Mouse (Mus musculus): Measurements from ENCODE around the gene Ppp1r14a.

Gene Ppp1r14a

DNA sequence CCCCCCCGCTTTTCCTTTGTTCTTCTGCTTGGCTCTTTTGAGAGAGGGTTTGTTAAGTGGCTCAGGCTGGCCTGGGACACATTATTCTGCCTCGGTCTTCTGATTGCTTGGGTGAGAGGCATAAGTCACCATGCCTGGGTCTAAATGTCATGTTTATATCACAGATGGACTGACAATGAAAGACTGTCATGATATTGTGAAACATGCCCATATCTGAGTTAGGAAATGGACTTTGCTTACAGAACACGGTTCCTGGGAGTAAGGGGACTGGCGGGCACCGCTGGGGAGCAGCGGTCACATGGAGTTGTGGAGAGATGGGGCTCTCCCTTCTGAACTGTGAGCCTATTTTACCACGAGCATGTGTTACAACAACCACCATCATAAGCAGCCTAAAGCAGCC lies 45.0 kb downstream of the Ppp1r14a start:
- DNase-seq (ENCODE audit: low spot score in 2 of 2) = no peak

DNA sequence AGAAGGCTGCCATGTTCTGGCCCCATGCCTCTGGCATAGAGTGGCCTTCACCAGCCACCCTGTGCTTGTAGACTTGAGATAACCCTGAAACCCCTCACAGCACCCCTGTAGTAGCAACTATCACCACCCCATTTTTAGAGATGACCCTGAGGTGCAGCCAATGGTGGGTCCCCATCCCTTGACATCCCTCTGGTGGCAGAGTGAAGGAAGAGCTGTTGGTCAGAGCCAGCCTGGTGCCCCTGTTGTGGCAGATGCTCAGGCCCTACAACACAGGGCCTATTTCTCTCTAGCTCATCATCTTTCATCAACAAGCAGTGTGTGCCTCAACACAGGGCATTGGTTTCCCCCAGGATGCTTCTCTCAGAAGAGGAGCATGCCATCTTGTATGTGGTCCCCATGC lies 46.2 kb downstream of the Ppp1r14a start:
- no peak for DNase-seq (ENCODE audit: low spot score in 2 of 2)

DNA sequence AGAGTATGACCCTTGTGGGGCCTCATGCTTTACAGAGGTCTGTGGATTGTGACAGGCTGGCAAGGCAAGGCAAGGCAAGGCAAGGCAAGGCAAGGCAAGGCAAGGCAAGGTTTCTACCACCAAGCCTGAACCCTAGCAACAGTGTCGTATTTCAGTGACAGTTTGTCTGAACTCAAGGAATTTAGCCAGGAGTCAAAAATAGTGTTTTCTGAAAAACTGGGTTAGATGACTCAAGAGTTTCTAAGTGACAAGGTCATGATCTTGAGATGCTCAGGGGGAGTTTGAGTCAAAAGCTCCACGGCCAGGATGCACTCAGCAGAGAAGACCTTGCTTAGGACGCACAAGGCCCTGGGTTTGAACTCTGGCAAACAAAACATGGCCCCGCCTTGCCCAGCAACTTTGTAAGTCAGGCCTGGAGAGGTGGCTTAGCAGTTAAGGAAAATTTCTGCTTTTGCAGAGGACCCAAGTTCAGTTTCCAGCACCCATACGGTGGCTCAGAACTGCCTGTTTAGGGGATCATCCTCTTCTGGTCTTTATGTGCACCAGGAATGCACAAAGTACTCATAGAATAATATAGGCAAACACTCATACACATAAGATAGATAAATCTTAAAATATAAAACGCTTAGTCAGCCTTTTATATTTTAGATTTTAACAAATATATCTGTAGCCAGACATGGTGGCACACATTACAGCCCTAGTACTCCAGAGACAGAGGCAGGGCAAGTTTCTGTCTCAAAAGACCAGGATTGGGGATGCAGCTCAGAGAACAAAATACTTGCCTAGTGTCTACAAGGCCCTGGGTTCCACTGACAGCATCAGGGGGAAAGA lies 46.9 kb downstream of the Ppp1r14a start:
- no peak for DNase-seq (ENCODE audit: low spot score in 2 of 2)

DNA sequence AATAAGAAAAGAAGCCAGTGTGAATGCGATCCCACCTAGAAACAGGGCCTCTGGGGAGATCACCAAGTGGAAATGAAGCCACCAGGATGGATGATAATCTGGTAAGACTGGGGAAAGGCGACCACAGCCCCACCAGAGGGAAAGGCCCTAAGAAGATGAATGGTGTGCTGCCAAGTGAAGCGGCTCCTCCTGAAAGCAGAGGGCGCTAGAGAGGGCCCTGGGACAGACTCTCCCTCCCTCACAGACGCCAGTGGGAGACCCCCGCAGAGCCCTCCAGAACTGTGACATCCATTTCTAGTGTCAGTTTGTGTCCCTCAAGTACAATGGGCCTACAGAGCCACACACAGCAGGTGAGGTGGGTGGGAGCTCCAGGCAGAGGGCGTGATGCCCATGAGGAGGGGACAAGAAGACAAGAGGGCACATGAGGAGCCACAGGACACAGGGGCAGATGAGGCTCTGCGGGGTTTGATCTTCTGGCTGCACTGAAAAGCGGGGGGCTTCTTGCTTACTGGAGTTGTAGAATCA lies 47.7 kb downstream of the Ppp1r14a start:
- DNase-seq (ENCODE audit: low spot score in 2 of 2) = no peak

DNA sequence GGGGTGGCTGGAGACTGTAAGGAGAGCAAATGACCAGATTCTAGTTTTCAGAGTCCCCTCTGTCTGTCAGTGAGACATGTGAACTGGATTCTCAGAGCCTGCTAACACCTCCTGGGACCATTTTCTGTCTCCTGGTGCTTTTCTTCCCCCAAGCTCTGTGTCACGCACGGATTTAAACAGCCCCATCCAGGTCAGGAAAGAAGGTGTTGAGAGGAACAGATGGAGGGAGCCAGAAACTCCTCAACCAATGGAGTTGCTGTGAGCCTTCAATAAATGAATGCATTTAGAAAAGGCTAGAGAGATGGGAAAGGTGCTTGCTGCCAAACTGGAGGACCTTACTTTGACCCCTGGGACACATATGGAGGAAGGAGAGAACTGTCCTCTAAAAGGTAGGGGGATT lies 48.7 kb downstream of the Ppp1r14a start:
- DNase-seq (ENCODE audit: low spot score in 2 of 2) = no peak

DNA sequence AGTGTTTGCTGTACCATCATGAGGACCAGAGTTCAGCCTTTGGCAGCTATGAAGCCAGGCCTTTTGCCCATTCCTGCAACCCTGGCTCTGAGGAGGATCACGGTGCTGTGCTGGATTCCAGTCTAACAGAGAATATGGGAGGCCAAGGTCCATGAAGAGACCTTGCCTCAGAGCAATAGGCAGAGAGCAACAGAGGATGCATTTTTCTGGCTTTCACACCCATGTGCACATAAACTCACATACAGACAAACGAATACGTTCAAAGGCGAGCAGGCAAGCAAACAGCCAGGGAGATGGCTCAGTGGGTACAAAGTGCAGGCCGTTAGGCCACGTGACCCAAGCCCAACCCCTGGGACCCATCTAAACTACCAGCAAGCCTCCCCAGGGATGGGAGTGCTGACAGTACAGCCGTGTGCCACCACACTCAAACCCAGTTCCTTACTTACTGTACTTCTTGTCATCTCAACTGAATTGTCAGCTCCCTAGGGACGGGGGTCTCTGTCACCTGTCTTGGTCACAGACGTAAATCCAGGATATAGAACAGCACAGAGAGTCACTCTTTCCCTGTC lies 49.3 kb downstream of the Ppp1r14a start:
- no peak for DNase-seq (ENCODE audit: low spot score in 2 of 2)

DNA sequence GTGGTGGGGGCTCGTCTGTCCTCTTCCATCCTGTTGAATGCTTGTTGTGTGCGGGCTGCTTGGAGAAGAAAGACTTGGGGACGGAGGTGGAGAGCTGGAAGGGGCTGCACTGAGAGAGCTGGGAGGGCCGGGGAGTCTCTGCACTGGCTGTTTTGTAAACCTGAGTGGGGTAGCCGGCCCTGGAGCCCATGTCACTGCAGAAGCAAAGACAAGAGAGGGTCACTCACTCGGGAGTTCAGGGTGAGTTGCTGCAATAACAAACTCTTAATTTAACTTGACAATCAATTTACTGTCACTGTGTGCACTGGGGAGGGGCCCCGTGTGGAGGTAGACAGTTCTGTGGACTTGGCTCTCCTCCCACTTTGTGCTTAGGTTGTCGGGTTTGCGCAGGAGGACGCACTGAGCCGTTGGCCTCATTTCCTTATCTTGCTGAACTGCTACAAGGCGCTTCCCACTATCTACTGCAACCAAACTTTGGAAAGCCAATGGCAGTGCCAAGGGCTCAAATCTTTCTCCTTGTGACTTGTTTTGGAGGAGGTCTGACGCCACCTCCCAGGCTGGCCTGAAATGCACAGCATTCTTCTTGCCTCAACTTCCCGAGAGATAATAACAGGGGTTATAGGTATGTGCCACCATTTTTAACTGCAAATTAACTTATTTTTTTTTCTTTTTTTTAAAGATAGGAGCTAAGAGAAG lies 50.0 kb downstream of the Ppp1r14a start:
- no peak for DNase-seq (ENCODE audit: low spot score in 2 of 2)

DNA sequence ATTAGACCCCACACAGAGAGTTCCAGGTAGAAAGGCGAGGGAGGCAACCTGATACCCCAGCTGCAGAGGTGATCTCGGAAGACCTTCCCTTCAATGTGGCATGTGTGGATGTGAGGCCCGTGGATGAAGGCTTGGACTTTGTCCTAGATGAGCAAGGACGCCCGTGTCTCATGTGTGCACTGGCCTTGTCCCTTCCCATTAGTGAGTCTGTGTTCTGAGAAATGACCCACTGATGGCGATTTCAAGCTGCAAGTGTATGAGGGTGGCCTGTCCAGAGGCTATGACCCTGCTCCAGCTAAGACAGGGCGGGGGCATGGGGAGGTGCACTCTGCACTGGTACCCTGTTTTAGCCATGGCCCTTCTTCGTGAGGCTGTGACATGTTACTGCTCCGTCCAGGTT lies 51.1 kb downstream of the Ppp1r14a start:
- no peak for DNase-seq (ENCODE audit: low spot score in 2 of 2)

DNA sequence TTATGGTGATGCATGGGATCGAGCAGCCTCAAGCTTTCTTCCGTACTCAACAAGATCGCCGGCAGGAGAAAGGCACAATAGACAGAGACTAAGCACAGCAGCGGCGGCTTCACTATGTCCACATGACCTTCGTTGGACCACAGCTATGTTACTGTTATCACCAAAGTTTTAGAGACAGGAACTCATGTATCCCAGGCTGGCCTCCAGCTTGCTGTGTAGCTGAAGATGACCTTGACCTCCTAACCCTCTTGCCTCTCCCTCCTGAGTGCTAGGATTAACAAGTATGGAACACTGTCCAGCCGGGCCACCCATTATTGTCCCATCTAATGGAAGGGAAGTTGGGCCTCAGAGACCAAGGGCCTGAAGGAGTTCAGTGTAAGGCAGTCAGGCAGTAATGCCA lies 51.7 kb downstream of the Ppp1r14a start:
- no peak for DNase-seq (ENCODE audit: low spot score in 2 of 2)

DNA sequence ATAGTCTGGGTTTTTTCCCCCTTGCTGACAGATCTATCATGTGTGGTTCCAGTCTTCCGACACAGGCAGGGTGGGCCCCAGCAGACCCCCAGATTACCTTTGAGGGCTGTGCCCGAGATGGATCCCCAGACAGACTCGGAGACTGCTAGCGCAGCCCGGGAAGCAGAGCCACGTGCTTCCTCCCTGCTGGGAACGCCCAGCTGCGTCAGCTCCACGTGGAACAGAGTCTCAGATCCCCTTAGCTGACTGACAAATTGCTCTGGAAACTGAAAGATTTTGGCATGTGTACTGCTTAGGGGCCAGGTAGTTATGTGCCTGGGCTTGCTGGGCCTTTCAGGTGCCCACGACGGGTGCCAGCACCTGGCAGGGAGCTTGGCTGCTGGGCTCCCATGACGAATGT lies 52.6 kb downstream of the Ppp1r14a start:
- DNase-seq (ENCODE audit: low spot score in 2 of 2) = no peak

DNA sequence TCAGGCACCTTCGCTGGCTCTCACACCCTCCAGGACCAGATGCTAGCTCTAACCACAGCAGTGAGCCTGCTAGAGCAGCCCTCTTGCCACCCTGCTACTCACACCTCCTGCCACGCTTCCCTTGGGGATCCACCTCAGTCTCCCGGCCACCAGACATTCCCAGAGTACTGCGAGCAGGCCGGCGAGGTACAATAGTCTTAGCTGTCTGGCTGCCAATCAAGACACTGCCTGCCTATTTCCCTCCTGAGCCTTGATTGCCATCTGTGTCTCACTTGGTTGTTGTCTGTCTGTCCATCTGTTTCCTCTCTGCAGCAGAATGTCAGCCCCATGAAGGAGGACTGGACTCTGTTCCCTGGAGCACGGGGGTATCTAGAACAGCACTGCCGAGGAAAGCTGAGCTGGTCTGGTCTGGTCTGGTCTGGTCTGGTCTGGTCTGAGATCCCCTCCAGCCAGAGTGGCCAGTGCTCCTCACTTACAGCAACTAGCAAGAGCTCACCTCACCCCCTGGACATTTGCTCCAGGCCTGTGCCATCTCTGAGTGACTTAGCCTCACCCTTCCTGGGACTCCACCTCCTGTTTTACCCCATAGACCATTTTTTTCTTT lies 53.5 kb downstream of the Ppp1r14a start:
- no peak for DNase-seq (ENCODE audit: low spot score in 2 of 2)
